Mouse (Mus musculus) liver, adult 2 months (tissue): ENCODE measurements at regions not wholly inside any gene's neighbourhood (a gene's known extent, or its start where the extent isn't known, plus 50 kb on each side); places are given as distances from the start of the nearest gene placed in this dataset.

Source experiments
- DNase-seq: peaks from one replicate; pipeline ENCODE4 v3.0.0-alpha.2; 2011; ENCODE audit warnings: low read depth, low spot score; ENCODE audit errors: extremely low read depth
- H3K27ac ChIP-seq: fragments of 200-500 bp; replicated peaks from 2 replicates; pipeline ENCODE4 v1.5.1; 2012; ENCODE audit warnings: low read depth, mild to moderate bottlenecking, control low read depth, inconsistent platforms, low read length; ENCODE audit not compliant: insufficient read depth
- H3K27me3 ChIP-seq: fragments of 200-500 bp; 2 replicates; pipeline ENCODE4 v1.6.1; 2012; ENCODE audit warnings: mild to moderate bottlenecking, moderate library complexity, low read length, inconsistent platforms; ENCODE audit not compliant: control insufficient read depth, insufficient read depth
- H3K36me3 ChIP-seq: fragments of 200-500 bp; 2 replicates; pipeline ENCODE4 v1.6.1; 2012; ENCODE audit warnings: low read length, inconsistent platforms; ENCODE audit not compliant: control insufficient read depth, insufficient read depth
- H3K4me1 ChIP-seq: fragments of 200-500 bp; 2 replicates; pipeline ENCODE4 v1.6.1; 2011; ENCODE audit warnings: low read length; ENCODE audit not compliant: control insufficient read depth, insufficient read depth
- H3K4me3 ChIP-seq: fragments of 200-500 bp; 2 replicates; pipeline ENCODE4 v1.5.1; 2011; ENCODE audit warnings: low read depth, mild to moderate bottlenecking, control low read depth, low read length, moderate library complexity; ENCODE audit not compliant: insufficient read depth
- H3K79me2 ChIP-seq: fragments of 200-500 bp; 2 replicates; pipeline ENCODE4 v1.6.1; 2012; ENCODE audit warnings: inconsistent platforms, mild to moderate bottlenecking, low read length, moderate library complexity; ENCODE audit not compliant: control insufficient read depth, insufficient read depth
- H3K9ac ChIP-seq: fragments of 200-500 bp; 2 replicates; pipeline ENCODE4 v1.6.1; 2012; ENCODE audit warnings: low read depth, mild to moderate bottlenecking, control low read depth, inconsistent platforms, low read length
- CTCF ChIP-seq: fragments of 200-500 bp; IDR thresholded peaks from 2 replicates; pipeline ENCODE4 v1.5.1; 2011; ENCODE audit warnings: low read depth, low read length, control low read depth
- POLR2A ChIP-seq: fragments of 200-500 bp; IDR thresholded peaks from 2 replicates; pipeline ENCODE4 v1.6.1; 2011; ENCODE audit warnings: low read length, control low read depth; ENCODE audit not compliant: insufficient read depth; ENCODE audit errors: extremely low read depth
- WGBS: fragments of 180-500 bp; shearing (Covaris S2); methylation state at CpG from one replicate; pipeline ENCODE4 v1.1.7; 2018; 5-methylcytosine and 5-hydroxymethylcytosine counted together

DNA sequence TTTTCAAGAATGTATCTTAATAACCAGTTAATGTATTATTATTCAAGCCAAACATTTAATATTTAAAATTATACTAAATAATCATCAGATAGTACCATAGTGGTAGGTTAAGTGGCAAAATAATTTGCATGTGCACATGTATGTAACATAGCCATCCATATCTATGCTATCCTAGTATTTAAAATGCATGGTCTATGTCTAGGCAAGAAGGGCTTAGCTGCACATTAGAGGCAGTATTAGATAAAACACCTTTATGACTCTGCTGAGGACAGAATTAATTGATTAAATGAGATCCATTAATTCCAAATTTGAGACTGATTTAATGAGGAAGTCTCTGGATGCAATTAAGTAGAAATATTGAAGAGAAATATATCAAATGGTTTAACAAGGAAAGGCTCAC lies 586.3 kb downstream of the Basp1 start:
- TF ChIP-seq CTCF (no peak), POLR2A (no peak)
- H3K9ac ChIP-seq: no peak overlapping the region
- H3K27ac ChIP-seq: no peak overlapping the region
- no peaks in the 10 kb centered on the region for H3K27me3 ChIP-seq
- no peaks in the 10 kb centered on the region for H3K36me3 ChIP-seq
- no peak for DNase-seq
- H3K4me1 ChIP-seq: no peaks in the 10 kb centered on the region
- no peaks in the 10 kb centered on the region for H3K79me2 ChIP-seq
- H3K4me3 ChIP-seq: no peak overlapping the region

DNA sequence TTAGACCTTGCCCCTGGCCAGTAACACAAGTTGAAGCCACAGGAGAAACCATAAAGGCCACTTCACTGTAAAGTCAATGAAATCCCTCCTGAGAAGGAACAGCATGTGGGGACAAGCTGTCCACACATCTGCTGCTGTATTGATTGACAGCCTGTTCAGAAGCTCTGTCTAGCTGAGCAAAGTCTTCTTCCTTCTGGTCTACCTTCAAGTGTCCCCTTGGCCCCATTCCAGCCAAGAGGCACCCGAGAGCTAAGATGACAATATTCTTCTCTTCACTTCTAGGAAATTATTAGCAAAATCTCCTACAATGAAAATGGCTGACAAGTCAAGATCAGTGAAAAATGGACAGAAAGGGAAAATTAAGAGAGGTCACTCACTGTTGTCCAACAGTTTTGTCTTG lies 616.7 kb downstream of the Basp1 start:
- Histone ChIP-seq H3K27me3 (no peaks in the 10 kb centered on the region), H3K4me3 (no peak overlapping the region), H3K36me3 (no peaks in the 10 kb centered on the region), H3K27ac (no peak overlapping the region), H3K79me2 (no peaks in the 10 kb centered on the region), H3K9ac (no peak overlapping the region), H3K4me1 (no peaks in the 10 kb centered on the region)
- no peak for DNase-seq
- 76% methylated on average over 1 of the region's 1 CpGs for WGBS
- TF ChIP-seq CTCF: no peak
- no peak for TF ChIP-seq POLR2A

DNA sequence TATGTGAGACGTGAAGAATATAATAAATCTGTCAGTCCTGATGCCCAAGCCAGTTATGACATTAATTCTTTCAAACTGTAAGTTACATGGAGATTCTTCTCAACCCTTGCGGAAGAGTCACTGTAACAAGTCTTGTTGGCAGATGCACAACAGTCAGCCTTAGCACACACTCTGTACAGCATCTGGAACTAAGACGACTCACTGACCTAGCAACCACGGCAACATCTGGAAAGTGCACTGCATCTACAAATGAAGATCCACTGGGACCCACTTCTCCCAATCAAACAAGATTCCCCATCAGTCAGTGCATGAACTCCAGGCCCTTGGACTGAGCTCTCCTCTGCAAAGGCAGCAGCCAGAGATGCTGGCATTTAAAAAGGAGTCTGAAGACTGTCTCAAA lies 620.2 kb downstream of the Basp1 start:
- no peaks in the 10 kb centered on the region for H3K27me3 ChIP-seq
- no peak overlapping the region for H3K4me3 ChIP-seq
- DNase-seq: no peak
- WGBS: 84% methylated on average over 4 of the region's 4 CpGs
- no peak overlapping the region for H3K9ac ChIP-seq
- no peak overlapping the region for H3K27ac ChIP-seq
- no peak for TF ChIP-seq POLR2A
- no peak for TF ChIP-seq CTCF
- H3K79me2 ChIP-seq: no peaks in the 10 kb centered on the region
- no peaks in the 10 kb centered on the region for H3K4me1 ChIP-seq
- no peaks in the 10 kb centered on the region for H3K36me3 ChIP-seq

GRCm38 (mm10) chr15:24786336-24786735 lies 627.2 kb downstream of the Basp1 start:
- no peak for TF ChIP-seq POLR2A
- TF ChIP-seq CTCF: no peak
- H3K4me1 ChIP-seq: no peaks in the 10 kb centered on the region
- H3K27ac ChIP-seq: no peak overlapping the region
- no peaks in the 10 kb centered on the region for H3K27me3 ChIP-seq
- DNase-seq: no peak
- no peak overlapping the region for H3K4me3 ChIP-seq
- 69% methylated on average over 3 of the region's 3 CpGs for WGBS
- H3K36me3 ChIP-seq: no peaks in the 10 kb centered on the region
- no peak overlapping the region for H3K9ac ChIP-seq
- H3K79me2 ChIP-seq: no peaks in the 10 kb centered on the region

GRCm38 (mm10) chr15:24778234-24778633 lies 635.3 kb downstream of the Basp1 start:
- no peak for TF ChIP-seq CTCF
- Histone ChIP-seq H3K79me2 (no peaks in the 10 kb centered on the region), H3K4me3 (no peak overlapping the region), H3K27ac (no peak overlapping the region), H3K4me1 (no peaks in the 10 kb centered on the region), H3K36me3 (no peaks in the 10 kb centered on the region), H3K27me3 (no peaks in the 10 kb centered on the region), H3K9ac (no peak overlapping the region)
- no peak for DNase-seq
- WGBS: 54% methylated on average over 1 of the region's 1 CpGs

DNA sequence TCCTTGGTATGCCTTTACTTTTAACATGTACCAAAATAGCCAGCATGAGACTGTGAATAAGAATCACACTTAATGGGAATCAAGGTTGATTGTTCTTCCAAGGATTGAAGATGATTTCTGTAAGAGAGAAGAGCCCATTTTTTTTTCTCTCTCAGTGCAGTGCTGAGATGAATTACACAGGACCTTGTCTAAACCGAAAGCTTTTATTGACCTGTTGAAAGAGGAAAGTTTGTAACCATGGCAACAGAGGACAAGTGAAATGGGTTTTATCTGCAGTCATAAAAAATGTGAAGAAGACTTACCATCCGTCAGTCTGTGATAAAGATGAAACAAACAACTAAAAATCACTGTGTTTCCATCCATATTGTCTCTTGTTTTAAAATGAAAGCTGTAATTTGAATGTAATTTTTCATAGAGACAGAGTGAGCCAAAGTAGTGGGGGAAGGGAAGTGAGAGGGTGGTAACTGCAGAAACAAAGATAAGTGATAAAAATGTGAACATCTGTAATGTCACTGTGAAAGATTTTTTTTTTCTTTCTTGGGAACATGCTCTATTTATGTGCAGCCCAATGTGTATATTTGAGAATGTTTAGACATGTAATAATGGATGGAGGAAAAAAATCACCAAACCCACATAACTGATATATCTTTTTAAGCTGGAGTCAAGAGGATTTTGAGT lies 661.9 kb downstream of the Basp1 start:
- 15% methylated on average over 2 of the region's 2 CpGs for WGBS
- no peaks in the 10 kb centered on the region for H3K36me3 ChIP-seq
- no peak for TF ChIP-seq CTCF
- TF ChIP-seq POLR2A: no peak
- no peak overlapping the region for H3K9ac ChIP-seq
- H3K4me3 ChIP-seq: no peak overlapping the region
- H3K27me3 ChIP-seq: no peaks in the 10 kb centered on the region
- no peak overlapping the region for H3K27ac ChIP-seq
- no peaks in the 10 kb centered on the region for H3K79me2 ChIP-seq
- DNase-seq: no peak
- H3K4me1 ChIP-seq: no peaks in the 10 kb centered on the region
